Mouse (Mus musculus) small intestine, adult 2 months (tissue): Measurements from ENCODE around the gene Nucb2. TPM values are rescaled to one million over a fixed set of nuclear protein-coding genes. Genes with fewer than 3 reads are reported as not detected.

Source experiments
- H3K27ac ChIP-seq: fragments of 200-500 bp; 2 replicates; pipeline ENCODE4 v1.5.1; 2012; ENCODE audit warnings: low read depth, low read length, control low read depth, inconsistent platforms; ENCODE audit not compliant: insufficient read depth
- H3K27me3 ChIP-seq: fragments of 200-500 bp; 2 replicates; pipeline ENCODE4 v1.6.1; 2012; ENCODE audit warnings: mild to moderate bottlenecking, moderate library complexity, low read length, inconsistent platforms; ENCODE audit not compliant: control insufficient read depth, insufficient read depth
- H3K36me3 ChIP-seq: fragments of 200-500 bp; 2 replicates; pipeline ENCODE4 v1.6.1; 2012; ENCODE audit warnings: mild to moderate bottlenecking, low read length, control low read depth, inconsistent platforms; ENCODE audit not compliant: control insufficient read depth, insufficient read depth
- H3K4me1 ChIP-seq: fragments of 200-500 bp; 2 replicates; pipeline ENCODE4 v1.6.1; 2012; ENCODE audit warnings: low read length, inconsistent platforms, mixed read lengths; ENCODE audit not compliant: control insufficient read depth, insufficient read depth, insufficient read length
- H3K4me3 ChIP-seq: fragments of 200-500 bp; 2 replicates; pipeline ENCODE4 v1.5.1; 2012; ENCODE audit warnings: low read depth, mild to moderate bottlenecking, control low read depth, inconsistent platforms, low read length, moderate library complexity
- CTCF ChIP-seq: fragments of 200-500 bp; IDR thresholded peaks from 2 replicates; pipeline ENCODE4 v1.5.1; 2012; ENCODE audit warnings: low read depth, mild to moderate bottlenecking, control low read depth, inconsistent platforms, low read length, moderate library complexity, mixed read lengths; ENCODE audit not compliant: insufficient replicate concordance, insufficient read length; ENCODE audit errors: extremely low read depth
- POLR2A ChIP-seq: fragments of 200-500 bp; IDR thresholded peaks from 2 replicates; pipeline ENCODE4 v1.6.1; 2012; ENCODE audit warnings: low read depth, mild to moderate bottlenecking, control low read depth, inconsistent platforms, low read length, moderate library complexity
- WGBS: fragments of 180-500 bp; shearing (Covaris S2); methylation state at CpG from one replicate; pipeline ENCODE4 v1.1.7; 2018; 5-methylcytosine and 5-hydroxymethylcytosine counted together
- polyA plus RNA-seq: library from polyadenylated mRNA; depleted of rRNA; stranded (reverse); fragments of >200 nt; gene quantifications from 2 replicates; pipeline ENCODE4 v1.2.3, GENCODE M21; 2012

Gene Nucb2
- polyA plus RNA-seq, 1 experiment, result 1.1 TPM

GRCm38 (mm10) chr7:116483782-116484181, 20.4 kb upstream of the Nucb2 start:
- H3K27ac ChIP-seq, result no peak overlapping the region
- no peaks in the 10 kb centered on the region for H3K36me3 ChIP-seq
- no peaks in the 10 kb centered on the region for H3K27me3 ChIP-seq
- whole genome bisulfite sequencing, result 79% methylated on average over 5 of the region's 5 CpGs
- no peak overlapping the region for H3K4me3 ChIP-seq
- peaks cover 3% of the 10 kb centered on the region; the same call in 1 of the 2 replicates for H3K4me1 ChIP-seq
- TF ChIP-seq POLR2A, result no peak
- TF ChIP-seq CTCF, result no peak

DNA sequence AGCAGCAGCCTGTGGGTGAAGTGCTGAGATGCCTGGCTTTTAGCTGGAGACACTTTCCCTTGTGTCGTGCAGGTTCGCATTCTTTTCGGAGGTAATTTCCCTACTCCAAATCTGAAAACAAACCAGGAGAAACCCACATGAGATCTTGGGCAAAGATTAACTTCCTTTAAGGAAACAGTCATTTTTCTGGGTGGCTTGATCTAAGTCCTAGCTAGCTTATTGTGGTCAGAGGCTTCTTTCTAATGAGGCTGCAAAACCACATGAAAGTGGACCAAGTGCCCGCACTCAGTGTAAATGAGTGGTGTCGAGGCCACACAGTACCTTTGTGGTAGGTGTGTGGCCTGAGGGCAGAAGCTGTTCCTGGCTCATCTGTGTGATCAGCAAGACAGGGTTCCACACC, 20.0 kb upstream of the Nucb2 start:
- peaks cover 3% of the 10 kb centered on the region; the same call in 1 of the 2 replicates for H3K4me1 ChIP-seq
- H3K36me3 ChIP-seq, result no peaks in the 10 kb centered on the region
- WGBS, result 61% methylated on average over 5 of the region's 5 CpGs
- no peak for TF ChIP-seq CTCF
- no peak for TF ChIP-seq POLR2A
- H3K27me3 ChIP-seq, result no peaks in the 10 kb centered on the region
- H3K27ac ChIP-seq, result no peak overlapping the region
- no peak overlapping the region for H3K4me3 ChIP-seq

DNA sequence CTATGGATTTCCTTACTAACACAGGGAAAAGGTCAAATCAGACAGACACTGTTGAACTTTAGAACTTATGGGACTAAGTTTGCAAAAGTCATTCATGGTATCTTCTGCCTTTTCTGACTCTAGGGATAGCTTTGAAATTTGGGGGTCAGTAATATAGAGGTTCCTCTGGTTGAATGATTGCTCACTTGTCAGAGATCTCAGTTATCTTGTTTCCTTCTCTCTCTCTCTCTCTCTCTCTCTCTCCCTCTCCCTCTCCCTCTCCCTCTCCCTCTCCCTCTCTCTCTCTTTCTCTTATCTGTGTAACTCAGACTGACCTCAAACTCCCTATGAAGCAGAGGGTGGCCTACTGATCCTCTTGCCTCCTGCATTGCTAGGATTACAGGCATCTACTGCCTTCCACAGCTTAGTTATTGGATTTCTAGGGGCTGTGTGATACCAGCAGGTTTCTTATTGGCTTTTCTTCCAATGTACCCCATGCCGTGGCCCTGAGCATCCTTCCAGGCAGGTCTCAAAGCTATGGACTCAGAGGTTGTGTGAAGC, 19.0 kb upstream of the Nucb2 start:
- peaks cover 3% of the 10 kb centered on the region; the same call in 1 of the 2 replicates for H3K4me1 ChIP-seq
- H3K27ac ChIP-seq, result no peak overlapping the region
- no peak overlapping the region for H3K4me3 ChIP-seq
- 87% methylated on average over 1 of the region's 1 CpGs for WGBS
- H3K27me3 ChIP-seq, result no peaks in the 10 kb centered on the region
- TF ChIP-seq POLR2A, result no peak
- no peak for TF ChIP-seq CTCF
- H3K36me3 ChIP-seq, result no peaks in the 10 kb centered on the region

DNA sequence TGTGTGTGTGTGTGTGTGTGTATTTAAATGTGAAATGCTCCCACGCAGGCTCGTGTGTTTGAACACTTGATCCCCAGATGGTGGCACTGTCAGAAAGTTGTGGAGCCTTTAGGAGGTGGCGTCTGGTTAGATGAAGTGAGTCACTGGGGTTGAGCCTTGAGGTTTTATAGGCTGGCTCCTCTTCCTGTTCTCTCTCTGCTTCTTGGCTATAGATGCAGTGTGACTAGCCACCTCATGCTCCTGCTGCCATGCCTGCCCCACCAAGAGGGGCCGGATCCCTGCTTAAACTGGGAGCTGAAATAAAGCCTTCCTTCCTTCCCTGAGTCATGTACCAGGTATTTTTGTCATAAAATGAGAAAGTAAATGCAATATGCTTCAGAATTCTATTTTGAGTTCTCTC, 13.1 kb upstream of the Nucb2 start:
- no peaks in the 10 kb centered on the region for H3K27me3 ChIP-seq
- no peak overlapping the region for H3K4me3 ChIP-seq
- WGBS, result 69% methylated on average over 4 of the region's 4 CpGs
- no peaks in the 10 kb centered on the region for H3K4me1 ChIP-seq
- H3K36me3 ChIP-seq, result no peaks in the 10 kb centered on the region
- H3K27ac ChIP-seq, result no peak overlapping the region
- TF ChIP-seq CTCF (no peak), POLR2A (no peak)

- TF ChIP-seq CTCF (no peak), POLR2A (no peak)
- H3K4me3 ChIP-seq, result no peak overlapping the region
- H3K27ac ChIP-seq, result no peak overlapping the region
- 74% methylated on average over 7 of the region's 7 CpGs for WGBS
- H3K4me1 ChIP-seq, result no peaks in the 10 kb centered on the region
- no peaks in the 10 kb centered on the region for H3K36me3 ChIP-seq
- H3K27me3 ChIP-seq, result no peaks in the 10 kb centered on the region
Observed at GRCm38 (mm10) chr7:116493267-116494003, 10.7 kb upstream of the Nucb2 start.

DNA sequence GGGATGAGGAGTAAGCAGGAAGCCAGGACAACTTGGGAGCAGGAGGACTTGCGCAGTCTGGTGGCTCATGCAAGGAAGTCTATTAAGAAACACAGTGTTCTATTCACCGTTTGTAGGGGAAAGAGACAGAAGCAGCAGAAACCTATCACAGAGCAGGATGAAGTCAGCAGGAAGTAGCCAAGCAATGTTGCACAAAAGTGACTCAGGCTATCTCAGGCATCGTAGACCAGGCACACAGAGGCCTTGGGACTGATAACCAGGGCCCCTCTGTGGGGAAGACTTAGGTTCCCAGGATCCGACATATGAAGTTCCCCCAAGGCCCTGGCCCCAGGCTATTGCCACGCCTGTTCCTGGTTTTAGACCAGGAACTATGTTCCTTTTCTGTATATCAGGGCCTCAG, 9.6 kb upstream of the Nucb2 start:
- Histone ChIP-seq H3K27me3 (no peaks in the 10 kb centered on the region), H3K4me1 (no peaks in the 10 kb centered on the region), H3K4me3 (no peak overlapping the region), H3K36me3 (no peaks in the 10 kb centered on the region), H3K27ac (no peak overlapping the region; the same call in 1 of the 2 replicates)
- TF ChIP-seq CTCF (no peak), POLR2A (no peak)
- WGBS, result 69% methylated on average over 5 of the region's 5 CpGs

- TF ChIP-seq POLR2A (no peak), CTCF (no peak)
- no peaks in the 10 kb centered on the region for H3K36me3 ChIP-seq
- H3K4me3 ChIP-seq, result no peak overlapping the region
- no peak overlapping the region for H3K27ac ChIP-seq
- no peaks in the 10 kb centered on the region for H3K27me3 ChIP-seq
- 93% methylated on average over 4 of the region's 4 CpGs for WGBS
- no peaks in the 10 kb centered on the region for H3K4me1 ChIP-seq
Observed at GRCm38 (mm10) chr7:116496760-116497159, 7.4 kb upstream of the Nucb2 start.
